Mouse (Mus musculus): ENCODE measurements at regions not wholly inside any gene's neighbourhood (a gene's known extent, or its start where the extent isn't known, plus 50 kb on each side); places are given as distances from the start of the nearest gene placed in this dataset.
A peak's percentile ranks its signal among the peaks of the same experiment; 100 is the strongest.

GRCm38 (mm10) chr7:70025527-70025926, 341.0 kb downstream of the Nr2f2 start:
- Histone ChIP-seq H3K36me3 (ENCODE audit: control insufficient read depth, insufficient read depth, low read length) (no peaks in the 10 kb centered on the region), H3K27ac (ENCODE audit: low read length) (peak overlapping the region; percentile 36; the same call in 1 of the 2 replicates), H3K4me2 (ENCODE audit: low read depth, low read length) (no peak overlapping the region), H3K4me3 (ENCODE audit: low read length) (no peak overlapping the region), H3K4me1 (replicated peaks; ENCODE audit: control insufficient read depth, insufficient read depth, low read length) (no peaks in the 10 kb centered on the region; the same call in 1 of the 2 replicates), H3K9me3 (ENCODE audit: control insufficient read depth, low read length) (no peaks in the 10 kb centered on the region), H3K9ac (ENCODE audit: low read length) (no peak overlapping the region), H3K27me3 (ENCODE audit: control insufficient read depth, insufficient read depth, low read depth, low read length) (no peaks in the 10 kb centered on the region)
- ATAC-seq (ENCODE audit: low read depth): peak; percentile 65

- Histone ChIP-seq H3K36me3 (ENCODE audit: control insufficient read depth, insufficient read depth, low read length) (no peaks in the 10 kb centered on the region), H3K4me3 (ENCODE audit: low read length) (no peak overlapping the region), H3K4me2 (ENCODE audit: low read depth, low read length) (no peak overlapping the region), H3K9me3 (ENCODE audit: control insufficient read depth, low read length) (no peaks in the 10 kb centered on the region), H3K4me1 (replicated peaks; ENCODE audit: control insufficient read depth, insufficient read depth, low read length) (no peaks in the 10 kb centered on the region), H3K27ac (ENCODE audit: low read length) (no peak overlapping the region), H3K9ac (ENCODE audit: low read length) (no peak overlapping the region), H3K27me3 (ENCODE audit: control insufficient read depth, insufficient read depth, low read depth, low read length) (no peaks in the 10 kb centered on the region)
- no peak for ATAC-seq (ENCODE audit: low read depth)
Measured at GRCm38 (mm10) chr7:70016611-70017010, 349.9 kb downstream of the Nr2f2 start.

GRCm38 (mm10) chr7:70003200-70003986, 363.1 kb downstream of the Nr2f2 start:
- H3K27me3 ChIP-seq (ENCODE audit: control insufficient read depth, insufficient read depth, low read depth, low read length): no peaks in the 10 kb centered on the region
- 74% methylated on average over 8 of the region's 8 CpGs for WGBS
- no peaks in the 10 kb centered on the region for H3K4me1 ChIP-seq (replicated peaks; ENCODE audit: control insufficient read depth, insufficient read depth, low read length)
- H3K27ac ChIP-seq (ENCODE audit: low read length): no peak overlapping the region
- no peak overlapping the region for H3K4me2 ChIP-seq (ENCODE audit: low read depth, low read length)
- H3K9me3 ChIP-seq (ENCODE audit: control insufficient read depth, low read length): no peaks in the 10 kb centered on the region
- H3K36me3 ChIP-seq (ENCODE audit: control insufficient read depth, insufficient read depth, low read length): no peaks in the 10 kb centered on the region
- no peak overlapping the region for H3K9ac ChIP-seq (ENCODE audit: low read length)
- ATAC-seq (ENCODE audit: low read depth): no peak
- H3K4me3 ChIP-seq (ENCODE audit: low read length): no peak overlapping the region

GRCm38 (mm10) chr7:69998756-69999155, 367.8 kb downstream of the Nr2f2 start:
- Histone ChIP-seq H3K9ac (ENCODE audit: low read length) (no peak overlapping the region), H3K9me3 (ENCODE audit: control insufficient read depth, low read length) (no peaks in the 10 kb centered on the region), H3K27me3 (ENCODE audit: control insufficient read depth, insufficient read depth, low read depth, low read length) (no peaks in the 10 kb centered on the region), H3K4me3 (ENCODE audit: low read length) (no peak overlapping the region), H3K4me2 (ENCODE audit: low read depth, low read length) (no peak overlapping the region), H3K27ac (ENCODE audit: low read length) (no peak overlapping the region), H3K4me1 (replicated peaks; ENCODE audit: control insufficient read depth, insufficient read depth, low read length) (no peaks in the 10 kb centered on the region), H3K36me3 (ENCODE audit: control insufficient read depth, insufficient read depth, low read length) (no peaks in the 10 kb centered on the region)
- WGBS: 47% methylated on average over 1 of the region's 1 CpGs
- peak; percentile 83 for ATAC-seq (ENCODE audit: low read depth)

- H3K27me3 ChIP-seq (ENCODE audit: control insufficient read depth, insufficient read depth, low read depth, low read length): no peaks in the 10 kb centered on the region
- H3K4me3 ChIP-seq (ENCODE audit: low read length): no peak overlapping the region
- ATAC-seq (ENCODE audit: low read depth): no peak
- H3K4me2 ChIP-seq (ENCODE audit: low read depth, low read length): no peak overlapping the region
- H3K9me3 ChIP-seq (ENCODE audit: control insufficient read depth, low read length): no peaks in the 10 kb centered on the region
- WGBS: 74% methylated on average over 6 of the region's 6 CpGs
- H3K9ac ChIP-seq (ENCODE audit: low read length): no peak overlapping the region
- H3K36me3 ChIP-seq (ENCODE audit: control insufficient read depth, insufficient read depth, low read length): no peaks in the 10 kb centered on the region
- no peak overlapping the region for H3K27ac ChIP-seq (ENCODE audit: low read length)
- H3K4me1 ChIP-seq (replicated peaks; ENCODE audit: control insufficient read depth, insufficient read depth, low read length): no peaks in the 10 kb centered on the region
Measured at GRCm38 (mm10) chr7:69994540-69995303, 371.8 kb downstream of the Nr2f2 start.

GRCm38 (mm10) chr7:69992383-69993327, 373.9 kb downstream of the Nr2f2 start:
- Histone ChIP-seq H3K27ac (ENCODE audit: low read length) (no peak overlapping the region), H3K9ac (ENCODE audit: low read length) (peak overlapping the region; percentile 22; the same call in 1 of the 2 replicates), H3K36me3 (ENCODE audit: control insufficient read depth, insufficient read depth, low read length) (no peaks in the 10 kb centered on the region), H3K4me3 (ENCODE audit: low read length) (peak overlapping the region; percentile 37), H3K9me3 (ENCODE audit: control insufficient read depth, low read length) (no peaks in the 10 kb centered on the region), H3K4me1 (replicated peaks; ENCODE audit: control insufficient read depth, insufficient read depth, low read length) (no peaks in the 10 kb centered on the region), H3K27me3 (ENCODE audit: control insufficient read depth, insufficient read depth, low read depth, low read length) (no peaks in the 10 kb centered on the region), H3K4me2 (ENCODE audit: low read depth, low read length) (peak overlapping the region; percentile 60)
- WGBS: 15% methylated on average over 21 of the region's 21 CpGs
- peak; percentile 41 for ATAC-seq (ENCODE audit: low read depth)

- Histone ChIP-seq H3K27me3 (ENCODE audit: control insufficient read depth, insufficient read depth, low read depth, low read length) (no peaks in the 10 kb centered on the region), H3K9me3 (ENCODE audit: control insufficient read depth, low read length) (no peaks in the 10 kb centered on the region), H3K4me2 (ENCODE audit: low read depth, low read length) (peak overlapping the region; percentile 60), H3K4me1 (replicated peaks; ENCODE audit: control insufficient read depth, insufficient read depth, low read length) (no peaks in the 10 kb centered on the region), H3K9ac (ENCODE audit: low read length) (no peak overlapping the region), H3K27ac (ENCODE audit: low read length) (no peak overlapping the region), H3K36me3 (ENCODE audit: control insufficient read depth, insufficient read depth, low read length) (no peaks in the 10 kb centered on the region), H3K4me3 (ENCODE audit: low read length) (no peak overlapping the region)
- ATAC-seq (ENCODE audit: low read depth): no peak
- WGBS: 41% methylated on average over 3 of the region's 3 CpGs
Measured at GRCm38 (mm10) chr7:69991982-69992381, 374.6 kb downstream of the Nr2f2 start.

GRCm38 (mm10) chr7:69988704-69989103, 377.8 kb downstream of the Nr2f2 start:
- WGBS: 39% methylated on average over 5 of the region's 5 CpGs

GRCm38 (mm10) chr7:69981301-69981700, 385.2 kb downstream of the Nr2f2 start:
- Histone ChIP-seq H3K36me3 (ENCODE audit: control insufficient read depth, insufficient read depth, low read length) (no peaks in the 10 kb centered on the region), H3K27me3 (ENCODE audit: control insufficient read depth, insufficient read depth, low read depth, low read length) (no peaks in the 10 kb centered on the region), H3K4me1 (replicated peaks; ENCODE audit: control insufficient read depth, insufficient read depth, low read length) (no peaks in the 10 kb centered on the region), H3K9ac (ENCODE audit: low read length) (no peak overlapping the region), H3K27ac (ENCODE audit: low read length) (no peak overlapping the region), H3K4me2 (ENCODE audit: low read depth, low read length) (no peak overlapping the region), H3K4me3 (ENCODE audit: low read length) (no peak overlapping the region), H3K9me3 (ENCODE audit: control insufficient read depth, low read length) (no peaks in the 10 kb centered on the region)
- WGBS: 63% methylated on average over 2 of the region's 2 CpGs
- no peak for ATAC-seq (ENCODE audit: low read depth)

More at GRCm38 (mm10) chr7:69988704-69989103, 377.8 kb downstream of the Nr2f2 start:
- Histone ChIP-seq H3K4me1 (replicated peaks; ENCODE audit: control insufficient read depth, insufficient read depth, low read length) (no peaks in the 10 kb centered on the region), H3K4me2 (ENCODE audit: low read depth, low read length) (no peak overlapping the region), H3K27ac (ENCODE audit: low read length) (no peak overlapping the region), H3K27me3 (ENCODE audit: control insufficient read depth, insufficient read depth, low read depth, low read length) (no peaks in the 10 kb centered on the region), H3K9me3 (ENCODE audit: control insufficient read depth, low read length) (no peaks in the 10 kb centered on the region), H3K36me3 (ENCODE audit: control insufficient read depth, insufficient read depth, low read length) (no peaks in the 10 kb centered on the region), H3K4me3 (ENCODE audit: low read length) (no peak overlapping the region), H3K9ac (ENCODE audit: low read length) (no peak overlapping the region)
- ATAC-seq (ENCODE audit: low read depth): no peak
